Mouse (Mus musculus) midbrain, embryonic 12.5 days (tissue): Measurements from ENCODE around the gene 1600014C10Rik. TPM values are rescaled to one million over a fixed set of nuclear protein-coding genes. Genes with fewer than 3 reads are reported as not detected.

Experiments
- ATAC-seq: fragments of 200-750 bp; cut with Nextera tagmentation; 2 replicates; pipeline ENCODE4 v1.8.0; 2017; ENCODE audit warnings: low read depth, moderate TSS enrichment, moderate library complexity; ENCODE audit not compliant: low FRiP score
- H3K27ac ChIP-seq: fragments of 300-500 bp; sonication (generic); replicated peaks from 2 replicates; pipeline ENCODE4 v1.5.1; 2016; ENCODE audit warnings: mild to moderate bottlenecking
- H3K27me3 ChIP-seq: fragments of 300-500 bp; sonication (generic); 2 replicates; pipeline ENCODE4 v1.6.1; 2016; ENCODE audit warnings: mild to moderate bottlenecking
- H3K36me3 ChIP-seq: fragments of 300-500 bp; sonication (generic); 2 replicates; pipeline ENCODE4 v1.6.1; 2016
- H3K4me1 ChIP-seq: fragments of 300-500 bp; sonication (generic); 2 replicates; pipeline ENCODE4 v1.6.1; 2016
- H3K4me2 ChIP-seq: fragments of 300-500 bp; sonication (generic); replicated peaks from 2 replicates; pipeline ENCODE4 v1.6.1; 2016; ENCODE audit warnings: mild to moderate bottlenecking, moderate library complexity
- H3K4me3 ChIP-seq: fragments of 300-500 bp; sonication (generic); 2 replicates; pipeline ENCODE4 v1.5.1; 2016; ENCODE audit warnings: mild to moderate bottlenecking
- H3K9ac ChIP-seq: fragments of 300-500 bp; sonication (generic); replicated peaks from 2 replicates; pipeline ENCODE4 v1.6.1; 2016; ENCODE audit warnings: mild to moderate bottlenecking, moderate library complexity
- H3K9me3 ChIP-seq: fragments of 300-500 bp; sonication (generic); 2 replicates; pipeline ENCODE4 v1.6.1; 2016; ENCODE audit warnings: mild to moderate bottlenecking
- WGBS: fragments of 180-500 bp; shearing (Covaris S2); methylation state at CpG from one replicate; pipeline ENCODE4 v1.1.7; 2016; 5-methylcytosine and 5-hydroxymethylcytosine counted together
- polyA plus RNA-seq: library from polyadenylated mRNA; unstranded; fragments of >200 nt; fragmentation: Nextera tagmentation; extraction: Ambion mirVana; gene quantifications from 2 replicates; pipeline ENCODE4 v1.2.1, GENCODE M21; 2016

The 1600014C10Rik gene
- polyA plus RNA-seq, 1 experiment from 2014 or later, result 18.5 TPM

GRCm38 (mm10) chr7:38166930-38167645 is 15.9 kb upstream of the 1600014C10Rik start:
- H3K36me3 ChIP-seq, result no peaks in the 10 kb centered on the region
- H3K4me1 ChIP-seq, result no peaks in the 10 kb centered on the region
- H3K27ac ChIP-seq, result no peak overlapping the region
- H3K9ac ChIP-seq, result no peak overlapping the region
- H3K27me3 ChIP-seq, result no peaks in the 10 kb centered on the region
- no peak overlapping the region for H3K4me3 ChIP-seq
- H3K9me3 ChIP-seq, result no peaks in the 10 kb centered on the region
- 67% methylated on average over 21 of the region's 21 CpGs for WGBS
- no peak for ATAC-seq
- peak overlapping the region; percentile 22 for H3K4me2 ChIP-seq

- Histone ChIP-seq H3K27me3 (no peaks in the 10 kb centered on the region), H3K27ac (no peak overlapping the region), H3K4me1 (no peaks in the 10 kb centered on the region), H3K9ac (no peak overlapping the region), H3K4me2 (peak overlapping the region; percentile 22; the same call in 1 of the 2 replicates), H3K36me3 (no peaks in the 10 kb centered on the region), H3K4me3 (no peak overlapping the region), H3K9me3 (no peaks in the 10 kb centered on the region)
- no peak for ATAC-seq
- WGBS, result 23% methylated on average over 11 of the region's 11 CpGs
These were observed 15.3 kb upstream of the 1600014C10Rik start for GRCm38 (mm10) chr7:38167724-38168141.

GRCm38 (mm10) chr7:38173871-38174270 is 9.1 kb upstream of the 1600014C10Rik start:
- peak overlapping the region; percentile 53 for H3K4me2 ChIP-seq
- H3K4me1 ChIP-seq, result peaks cover 18% of the 10 kb centered on the region
- peak overlapping the region; percentile 32 for H3K4me3 ChIP-seq

GRCm38 (mm10) chr7:38174321-38175148 is 8.5 kb upstream of the 1600014C10Rik start:
- Histone ChIP-seq H3K9me3 (no peaks in the 10 kb centered on the region), H3K9ac (peak overlapping the region; percentile 69), H3K27me3 (peaks cover 9% of the 10 kb centered on the region; the same call in 1 of the 2 replicates), H3K27ac (peak overlapping the region; percentile 86), H3K36me3 (no peaks in the 10 kb centered on the region), H3K4me1 (peaks cover 18% of the 10 kb centered on the region), H3K4me2 (peak overlapping the region; percentile 53), H3K4me3 (peak overlapping the region; percentile 32)
- WGBS, result 7% methylated on average over 31 of the region's 31 CpGs
- ATAC-seq, result peak; percentile 88

More at GRCm38 (mm10) chr7:38173871-38174270, 9.1 kb upstream of the 1600014C10Rik start:
- no peaks in the 10 kb centered on the region for H3K9me3 ChIP-seq
- peaks cover 9% of the 10 kb centered on the region; the same call in 1 of the 2 replicates for H3K27me3 ChIP-seq
- ATAC-seq, result peak; percentile 48; the same call in 1 of the 2 replicates
- WGBS, result 5% methylated on average over 14 of the region's 14 CpGs
- H3K36me3 ChIP-seq, result no peaks in the 10 kb centered on the region
- peak overlapping the region; percentile 86 for H3K27ac ChIP-seq
- peak overlapping the region; percentile 69 for H3K9ac ChIP-seq

GRCm38 (mm10) chr7:38176056-38176455 is 7.0 kb upstream of the 1600014C10Rik start:
- no peaks in the 10 kb centered on the region for H3K36me3 ChIP-seq
- peaks cover 9% of the 10 kb centered on the region; the same call in 1 of the 2 replicates for H3K27me3 ChIP-seq
- H3K4me1 ChIP-seq, result peaks cover 18% of the 10 kb centered on the region
- WGBS, result 79% methylated on average over 3 of the region's 3 CpGs
- H3K4me3 ChIP-seq, result no peak overlapping the region
- H3K4me2 ChIP-seq, result no peak overlapping the region
- no peak for ATAC-seq
- H3K9ac ChIP-seq, result no peak overlapping the region
- no peaks in the 10 kb centered on the region for H3K9me3 ChIP-seq
- H3K27ac ChIP-seq, result no peak overlapping the region

GRCm38 (mm10) chr7:38179896-38180295 is 3.1 kb upstream of the 1600014C10Rik start:
- Histone ChIP-seq H3K27ac (no peak overlapping the region), H3K4me1 (peaks cover 22% of the 10 kb centered on the region), H3K9ac (no peak overlapping the region), H3K27me3 (peaks cover 5% of the 10 kb centered on the region; the same call in 1 of the 2 replicates), H3K36me3 (no peaks in the 10 kb centered on the region), H3K4me2 (no peak overlapping the region), H3K4me3 (no peak overlapping the region), H3K9me3 (no peaks in the 10 kb centered on the region)
- ATAC-seq, result no peak
- 65% methylated on average over 3 of the region's 3 CpGs for WGBS

- no peak overlapping the region for H3K4me2 ChIP-seq
- H3K27me3 ChIP-seq, result no peaks in the 10 kb centered on the region
- no peaks in the 10 kb centered on the region for H3K9me3 ChIP-seq
- no peaks in the 10 kb centered on the region for H3K36me3 ChIP-seq
- H3K9ac ChIP-seq, result no peak overlapping the region
- no peak overlapping the region for H3K4me3 ChIP-seq
- no peak overlapping the region for H3K27ac ChIP-seq
- 71% methylated on average over 2 of the region's 2 CpGs for WGBS
- no peak for ATAC-seq
- H3K4me1 ChIP-seq, result peaks cover 20% of the 10 kb centered on the region
These were observed 1.7 kb upstream of the 1600014C10Rik start for GRCm38 (mm10) chr7:38181366-38181765.

- ATAC-seq, result no peak
- Histone ChIP-seq H3K4me3 (peak overlapping the region; percentile 66), H3K36me3 (no peaks in the 10 kb centered on the region), H3K27me3 (no peaks in the 10 kb centered on the region), H3K4me2 (peak overlapping the region; percentile 89), H3K4me1 (peaks cover 20% of the 10 kb centered on the region), H3K27ac (0 out of 2 replicates have a peak overlapping the region, but pooled peaks have one; percentile 84), H3K9me3 (no peaks in the 10 kb centered on the region), H3K9ac (no peak overlapping the region)
- WGBS, result under 1% methylated on average over 11 of the region's 11 CpGs
These were observed 438 bp upstream of the 1600014C10Rik start for GRCm38 (mm10) chr7:38182596-38182961.

- H3K27ac ChIP-seq, result peak overlapping the region; percentile 84
- H3K9ac ChIP-seq, result peak overlapping the region; percentile 74
- H3K36me3 ChIP-seq, result no peaks in the 10 kb centered on the region
- ATAC-seq, result peak; percentile 93
- peaks cover 20% of the 10 kb centered on the region for H3K4me1 ChIP-seq
- WGBS, result 6% methylated on average over 36 of the region's 36 CpGs
- no peaks in the 10 kb centered on the region for H3K9me3 ChIP-seq
- H3K27me3 ChIP-seq, result no peaks in the 10 kb centered on the region
- peak overlapping the region; percentile 66 for H3K4me3 ChIP-seq
- peak overlapping the region; percentile 89 for H3K4me2 ChIP-seq
These were observed 846 bp downstream of the 1600014C10Rik start for GRCm38 (mm10) chr7:38183709-38184417.

GRCm38 (mm10) chr7:38184418-38184745 is 1.4 kb downstream of the 1600014C10Rik start:
- peaks cover 20% of the 10 kb centered on the region for H3K4me1 ChIP-seq
- 71% methylated on average over 1 of the region's 1 CpGs for WGBS
- H3K27me3 ChIP-seq, result no peaks in the 10 kb centered on the region
- H3K9me3 ChIP-seq, result no peaks in the 10 kb centered on the region
- ATAC-seq, result no peak
- peak overlapping the region; percentile 66 for H3K4me3 ChIP-seq
- H3K9ac ChIP-seq, result peak overlapping the region; percentile 74
- H3K4me2 ChIP-seq, result peak overlapping the region; percentile 89
- H3K36me3 ChIP-seq, result no peaks in the 10 kb centered on the region
- no peak overlapping the region for H3K27ac ChIP-seq

GRCm38 (mm10) chr7:38184786-38185185 is 1.8 kb downstream of the 1600014C10Rik start:
- no peaks in the 10 kb centered on the region for H3K9me3 ChIP-seq
- H3K4me1 ChIP-seq, result peaks cover 20% of the 10 kb centered on the region
- no peak overlapping the region for H3K4me2 ChIP-seq
- no peak overlapping the region for H3K27ac ChIP-seq
- no peaks in the 10 kb centered on the region for H3K27me3 ChIP-seq
- no peak for ATAC-seq
- no peak overlapping the region for H3K4me3 ChIP-seq
- 0 out of 2 replicates have a peak, but pooled peaks cover 3% of the 10 kb centered on the region for H3K36me3 ChIP-seq
- WGBS, result 93% methylated on average over 6 of the region's 6 CpGs
- no peak overlapping the region for H3K9ac ChIP-seq
